Mouse (Mus musculus) G1E (cell line): Measurements from ENCODE around the gene Mcl1.

Source experiments
- GATA1 ChIP-seq: IDR thresholded peaks from 2 replicates; pipeline ENCODE4 v1.6.1; 2012; ENCODE audit warnings: borderline replicate concordance, low read length, inconsistent platforms, mixed read lengths
- TAL1 ChIP-seq: conservative IDR thresholded peaks from 2 replicates; pipeline ENCODE4 v1.6.1; 2012; ENCODE audit warnings: low read depth, low read length, inconsistent platforms, mixed read lengths

DNA sequence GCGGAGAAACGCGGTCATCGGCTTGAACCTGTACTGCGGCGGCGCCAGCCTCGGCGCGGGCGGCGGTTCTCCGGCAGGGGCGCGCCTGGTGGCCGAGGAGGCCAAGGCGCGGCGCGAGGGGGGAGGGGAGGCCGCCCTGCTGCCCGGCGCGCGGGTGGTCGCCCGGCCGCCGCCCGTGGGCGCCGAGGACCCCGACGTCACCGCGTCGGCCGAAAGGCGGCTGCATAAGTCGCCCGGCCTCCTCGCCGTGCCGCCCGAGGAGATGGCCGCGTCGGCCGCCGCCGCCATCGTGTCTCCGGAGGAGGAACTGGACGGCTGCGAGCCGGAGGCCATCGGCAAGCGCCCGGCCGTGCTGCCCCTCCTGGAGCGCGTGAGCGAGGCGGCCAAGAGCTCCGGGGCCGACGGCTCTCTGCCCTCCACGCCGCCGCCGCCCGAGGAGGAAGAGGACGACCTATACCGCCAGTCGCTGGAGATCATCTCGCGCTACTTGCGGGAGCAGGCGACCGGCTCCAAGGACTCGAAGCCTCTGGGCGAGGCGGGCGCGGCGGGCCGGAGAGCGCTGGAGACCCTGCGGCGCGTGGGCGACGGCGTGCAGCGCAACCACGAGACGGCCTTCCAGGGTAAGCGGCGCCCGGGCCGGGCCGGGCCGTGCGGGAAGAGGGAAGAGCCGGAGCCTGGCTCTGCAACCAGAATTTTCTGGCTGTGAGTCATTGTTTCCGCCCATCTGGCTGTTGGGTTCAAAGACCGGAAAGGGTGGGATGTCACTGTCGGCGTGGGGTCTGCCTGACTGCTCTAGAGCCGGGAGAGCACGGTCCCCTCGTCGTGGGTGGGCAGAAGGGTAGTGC, 502 bp downstream of the Mcl1 start:
- TF ChIP-seq TAL1 (no peak), GATA1 (no peak)
